Mouse (Mus musculus) heart, adult 2 months (tissue): ENCODE measurements around the gene Zbtb32.

Source experiments
- CTCF ChIP-seq: fragments of 200-600 bp; IDR thresholded peaks from 2 replicates; pipeline ENCODE4 v1.8.1; 2022; ENCODE audit warnings: antibody characterized with exemption, mild to moderate bottlenecking, moderate library complexity
- POLR2A ChIP-seq: fragments of 200-500 bp; IDR thresholded peaks from 2 replicates; pipeline ENCODE4 v1.6.1; 2011; ENCODE audit warnings: mild to moderate bottlenecking, low read depth, low read length, control low read depth; ENCODE audit not compliant: insufficient read depth

GRCm38 (mm10) chr7:30635752-30636151 is 37.0 kb upstream of the Zbtb32 start, which contains the start of gene Etv2:
- TF ChIP-seq POLR2A: no peak
- no peak for TF ChIP-seq CTCF
